Comparison of ENCODE assay signal across 8 mouse cellular contexts in genomic region chr4:32303076-32303475, GRCm38 (mm10).
DNase-seq lines count a peak whose midpoint lies in the region; ATAC-seq and TF ChIP-seq lines count a peak whose summit lies in the region.

No protein-coding gene starts in this region.

- no peaks in the 10 kb centered on the region for H3K27me3 ChIP-seq in forebrain, embryonic 12.5 days
- no peaks in the 10 kb centered on the region for H3K27me3 ChIP-seq in limb, embryonic 14.5 days (ENCODE audit: control insufficient read depth, insufficient read depth, low read length)

- H3K27ac ChIP-seq in forebrain, embryonic 12.5 days = peak overlapping the region; percentile 94
- H3K27ac ChIP-seq in limb, embryonic 14.5 days (replicated peaks; ENCODE audit: low read depth, low read length) = peak overlapping the region; percentile 84

- peak; percentile 74 for ATAC-seq in forebrain, embryonic 12.5 days (ENCODE audit: low FRiP score)
- ATAC-seq in limb, embryonic 14.5 days (ENCODE audit: low FRiP score, low read depth) = peak; percentile 90
- ATAC-seq in megakaryocyte-erythroid progenitor cell, adult 5-6 weeks (replicated peaks; ENCODE audit: low FRiP score, low TSS enrichment, poor library complexity, severe bottlenecking) = no peak

- no peak for TF ChIP-seq POLR2A in limb, embryonic 14.5 days (IDR thresholded peaks at IDR 0.05; ENCODE audit: borderline replicate concordance, extremely low read depth, insufficient read depth, insufficient read length)

- H3K36me3 ChIP-seq in forebrain, embryonic 12.5 days (replicated peaks) = no peaks in the 10 kb centered on the region
- no peaks in the 10 kb centered on the region for H3K36me3 ChIP-seq in limb, embryonic 14.5 days (ENCODE audit: control insufficient read depth, insufficient read depth, low read length)

- intact Hi-C loops in heart, postnatal 14 days (cut with DNase I) = loop anchor here (2.0 to 5.0 kb wide), 2 partner anchors 84 to 204 kb away; no protein-coding TSS in a partner anchor

- H3K9ac ChIP-seq in forebrain, embryonic 12.5 days = peak overlapping the region; percentile 38; the same call in 1 of the 2 replicates
- H3K9ac ChIP-seq in limb, embryonic 14.5 days (ENCODE audit: low read depth, low read length, severe bottlenecking) = no peak overlapping the region

- H3K4me3 ChIP-seq in forebrain, embryonic 12.5 days (replicated peaks) = 0 out of 2 replicates have a peak overlapping the region, but pooled peaks have one; percentile 4
- H3K4me3 ChIP-seq in limb, embryonic 14.5 days (replicated peaks; ENCODE audit: low read length) = no peak overlapping the region

- peak; percentile 37 for DNase-seq in urinary bladder, postnatal 14 days (ENCODE audit: low spot score)
- no peak for DNase-seq in urinary bladder, postnatal 25 days (ENCODE audit: low spot score)
- DNase-seq in heart, postnatal 14 days = peak; percentile 37 to 66
- peak; percentile 92 for DNase-seq in limb, embryonic 14.5 days (ENCODE audit: low spot score)
- peak; percentile 4 for DNase-seq in ovary, adult 18-20 months (ENCODE audit: low spot score)
- DNase-seq in adrenal gland, postnatal 14 days = no peak

- peak overlapping the region; percentile 47 for H3K4me2 ChIP-seq in forebrain, embryonic 12.5 days
- H3K4me2 ChIP-seq in limb, embryonic 14.5 days (replicated peaks; ENCODE audit: low read depth, low read length, severe bottlenecking) = peak overlapping the region; percentile 49

- peaks cover 52% of the 10 kb centered on the region for H3K4me1 ChIP-seq in forebrain, embryonic 12.5 days
- peaks cover 47% of the 10 kb centered on the region for H3K4me1 ChIP-seq in limb, embryonic 14.5 days (ENCODE audit: control insufficient read depth, insufficient read depth, low read length)

- H3K9me3 ChIP-seq in forebrain, embryonic 12.5 days = no peaks in the 10 kb centered on the region
- H3K9me3 ChIP-seq in limb, embryonic 14.5 days (ENCODE audit: control insufficient read depth, low read length) = no peaks in the 10 kb centered on the region

- 6% methylated on average over 4 of the region's 4 CpGs for WGBS in forebrain, embryonic 12.5 days
- WGBS in limb, embryonic 14.5 days = 1% methylated on average over 4 of the region's 4 CpGs

Comparison
In these comparisons a context has a peak if more than half of its experiments do, and no peak if none do; other contexts are left out.
1. DNase-seq: peak in urinary bladder, postnatal 14 days (single experiment), heart, postnatal 14 days (2 of 2), limb, embryonic 14.5 days (single experiment) and ovary, adult 18-20 months (single experiment); none in urinary bladder, postnatal 25 days (single experiment) and adrenal gland, postnatal 14 days (single experiment).